Mouse (Mus musculus) c-Kit-negative CD71-positive TER-119-positive erythroid progenitor cells, embryonic 14.5 days (primary cell): Measurements from ENCODE around the gene Dpm2.

ENCODE experiments used
- DNase-seq: peaks from one replicate; pipeline ENCODE4 v3.0.0-alpha.2; 2013; ENCODE audit warnings: low read depth, low spot score

Gene Dpm2

DNA sequence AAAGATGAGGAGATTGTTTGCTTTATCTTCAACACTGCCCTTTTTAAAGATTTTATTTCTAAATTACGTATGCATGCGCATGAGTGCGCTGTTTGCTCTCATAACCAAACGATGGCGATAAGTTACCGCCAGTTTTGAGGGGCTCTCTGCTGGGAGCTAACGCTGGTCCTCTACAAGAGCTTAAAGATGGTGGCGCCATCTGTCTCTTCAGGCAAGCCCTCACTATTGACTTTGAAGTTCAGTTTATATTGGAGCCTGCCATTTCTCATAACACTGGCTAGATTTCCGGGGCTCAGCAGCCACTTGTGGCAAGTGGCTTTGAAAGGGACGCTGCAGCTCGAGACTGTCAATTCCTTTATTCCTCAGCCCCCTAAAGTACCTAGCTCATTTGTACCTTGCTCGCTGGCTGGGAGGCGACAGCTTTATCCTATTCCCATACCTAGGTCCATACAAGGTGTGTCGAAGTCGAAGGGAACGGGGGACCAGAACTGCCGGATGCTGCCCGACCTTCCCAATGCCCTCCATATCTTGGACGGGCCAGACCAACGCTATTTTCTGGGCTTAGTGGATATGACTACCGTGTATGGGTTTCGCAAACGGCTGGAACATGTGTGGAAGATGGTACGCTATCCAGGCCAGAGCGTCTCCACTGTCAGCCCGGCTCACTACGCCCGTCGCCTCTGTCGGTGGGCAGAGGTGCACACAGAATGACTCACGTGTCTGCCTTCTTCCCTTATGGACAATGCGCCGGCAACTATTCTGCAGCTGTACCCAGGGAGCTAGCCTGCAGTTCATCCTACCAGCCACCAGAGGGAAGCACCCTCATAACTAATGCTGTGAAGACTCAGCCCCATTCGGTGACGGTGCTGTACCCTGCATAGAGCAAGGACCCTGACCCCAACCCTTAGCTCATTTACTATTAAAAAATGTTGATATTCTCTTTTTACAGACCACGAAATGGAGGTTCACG is 12.5 kb downstream of the Dpm2 start:
- DNase-seq, result no peak

DNA sequence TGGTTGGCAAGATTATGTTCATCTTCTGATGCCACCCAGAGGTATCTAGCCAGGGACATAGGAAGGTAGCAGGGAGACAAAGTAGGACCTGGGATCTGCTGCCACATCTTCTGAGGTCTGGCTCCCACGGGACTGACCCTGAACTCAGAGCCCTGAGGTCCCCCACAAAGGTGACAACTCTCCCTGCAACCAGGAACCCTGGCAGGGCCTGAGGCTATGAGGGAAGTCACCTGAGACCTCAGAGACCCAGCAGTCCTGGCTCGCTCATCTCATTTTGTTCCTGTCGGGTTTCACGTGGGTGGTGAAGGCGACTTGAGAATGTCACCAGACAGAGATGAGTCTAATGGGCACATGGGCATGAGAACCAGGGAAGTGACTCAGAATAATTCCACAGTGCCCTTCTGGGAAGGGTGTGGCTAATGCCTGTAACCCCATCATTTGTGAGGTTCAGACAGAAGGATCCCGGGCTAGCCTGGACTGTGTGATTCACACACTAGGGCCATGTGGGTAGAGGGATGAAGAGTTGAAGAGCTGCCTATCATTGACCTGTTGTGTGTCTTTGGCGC is 14.6 kb downstream of the Dpm2 start:
- DNase-seq, result no peak

- peak; percentile 52 for DNase-seq
Observed at GRCm38 (mm10) chr2:32586871-32587351, 16.3 kb downstream of the Dpm2 start, which contains the start of gene St6galnac4. TSS of gene St6galnac4 (plus strand) at chr2:32587095.

GRCm38 (mm10) chr2:32587731-32588321 is 17.2 kb downstream of the Dpm2 start:
- DNase-seq, result no peak

DNA sequence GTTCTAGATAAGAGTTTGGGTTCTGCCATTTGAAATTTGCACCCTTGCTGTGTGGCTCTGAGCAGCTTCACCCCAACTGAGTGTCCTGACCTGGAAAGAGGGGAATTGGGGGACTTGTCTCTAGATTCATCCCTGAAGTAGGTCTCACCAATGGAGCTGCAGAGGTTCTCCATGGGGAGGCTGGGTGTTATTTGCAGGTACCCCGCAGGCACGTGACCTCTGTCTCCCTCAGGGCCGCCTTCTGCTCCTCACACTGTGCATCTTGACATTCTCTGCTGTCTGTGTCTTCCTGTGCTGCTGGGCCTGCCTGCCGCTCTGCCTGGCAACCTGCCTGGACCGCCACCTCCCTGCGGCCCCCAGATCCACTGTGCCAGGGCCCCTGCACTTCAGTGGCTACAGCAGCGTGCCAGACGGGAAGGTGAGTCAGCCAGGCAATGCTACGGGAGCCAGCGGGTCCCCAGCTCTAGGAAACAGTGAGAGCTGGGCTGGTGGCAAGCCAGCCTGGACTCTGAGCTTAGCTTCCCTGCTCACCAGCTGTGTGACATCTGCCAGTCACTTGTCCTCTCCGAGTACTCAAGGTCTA is 18.6 kb downstream of the Dpm2 start:
- DNase-seq, result no peak

DNA sequence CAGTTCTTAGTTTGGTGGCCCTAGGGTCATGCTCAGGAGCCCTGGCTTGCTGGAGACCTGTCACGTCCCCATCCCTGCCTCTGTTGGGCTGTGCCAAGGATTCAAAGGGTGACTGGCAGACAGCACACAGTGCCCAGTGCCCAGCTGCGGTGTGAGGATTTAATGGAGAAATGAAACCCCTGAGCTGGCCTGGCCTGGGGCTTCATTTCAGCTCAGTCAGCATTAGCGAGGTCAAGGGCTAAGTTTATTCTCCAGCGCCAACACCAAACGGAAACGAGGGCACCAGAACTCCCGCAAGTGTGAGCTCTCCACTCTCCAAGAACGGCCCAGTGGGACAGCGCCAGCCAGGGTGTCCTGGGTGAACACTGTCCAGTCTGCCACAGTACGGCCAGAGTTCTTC is 19.6 kb downstream of the Dpm2 start:
- no peak for DNase-seq

DNA sequence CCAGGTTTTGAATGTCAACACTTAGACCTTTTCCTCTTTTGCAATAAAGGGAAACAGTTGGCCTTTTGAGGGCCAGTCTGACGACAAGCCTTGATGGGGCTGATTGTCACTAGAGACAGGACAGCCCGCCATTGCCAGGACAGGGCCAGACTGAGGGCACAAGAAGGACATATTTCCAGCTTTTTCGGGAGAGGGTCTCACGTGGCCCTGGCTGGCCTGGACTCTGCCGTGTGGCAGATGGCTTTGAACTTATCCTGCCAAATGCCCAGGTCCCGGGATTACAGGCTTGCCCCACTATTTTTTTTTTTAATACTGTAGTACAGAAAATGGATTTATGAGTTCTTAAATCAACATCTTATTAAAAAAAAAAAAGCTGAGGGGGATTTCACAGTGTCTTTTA is 20.6 kb downstream of the Dpm2 start:
- DNase-seq, result no peak

- no peak for DNase-seq
Observed at GRCm38 (mm10) chr2:32596725-32597124, 26.1 kb downstream of the Dpm2 start.

- no peak for DNase-seq
Observed at GRCm38 (mm10) chr2:32597248-32597647, 26.6 kb downstream of the Dpm2 start.

DNA sequence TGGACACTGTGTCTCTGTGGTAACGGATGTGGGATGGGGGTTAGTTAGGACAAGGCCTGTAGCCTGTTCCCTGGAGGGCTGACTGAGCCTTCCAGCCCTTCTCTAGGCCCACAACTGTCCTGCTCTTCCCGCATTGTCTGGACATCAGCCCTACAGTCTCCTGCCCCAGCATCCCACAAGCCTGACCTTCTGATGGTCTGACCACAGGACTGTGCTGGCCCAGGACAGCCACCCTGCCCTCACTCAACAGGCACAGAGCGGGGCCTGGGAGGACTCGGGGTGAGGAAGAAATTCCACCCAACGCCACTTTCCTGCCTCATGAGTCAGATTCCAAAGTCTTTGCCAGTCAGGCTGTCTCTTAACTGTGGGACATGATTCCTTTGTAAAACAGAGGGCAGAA is 27.0 kb downstream of the Dpm2 start:
- DNase-seq, result no peak

DNA sequence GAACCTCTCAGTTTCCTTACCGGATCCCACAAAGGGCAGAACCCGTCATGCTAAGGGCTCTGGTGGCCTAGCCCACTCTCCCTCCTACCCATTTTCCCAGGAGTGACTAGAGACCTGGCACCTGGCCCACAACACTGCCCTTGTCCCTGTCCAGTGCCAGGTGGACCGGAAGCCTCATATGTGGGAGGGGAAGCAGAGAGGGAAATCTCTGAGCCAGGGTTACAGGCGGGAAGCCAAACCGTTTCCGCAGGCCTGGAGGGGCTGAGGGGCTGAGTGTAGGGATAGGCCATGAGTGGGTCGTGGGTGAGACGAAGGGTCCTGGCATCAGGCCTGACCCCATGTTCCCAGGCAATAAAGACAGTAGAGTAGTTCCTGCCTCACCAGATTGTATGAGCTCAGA is 27.8 kb downstream of the Dpm2 start:
- no peak for DNase-seq

GRCm38 (mm10) chr2:32599409-32599808 is 28.8 kb downstream of the Dpm2 start, which contains the start of gene St6galnac6:
TSS of gene St6galnac6 (plus strand) at chr2:32599709.
- DNase-seq, result no peak

DNA sequence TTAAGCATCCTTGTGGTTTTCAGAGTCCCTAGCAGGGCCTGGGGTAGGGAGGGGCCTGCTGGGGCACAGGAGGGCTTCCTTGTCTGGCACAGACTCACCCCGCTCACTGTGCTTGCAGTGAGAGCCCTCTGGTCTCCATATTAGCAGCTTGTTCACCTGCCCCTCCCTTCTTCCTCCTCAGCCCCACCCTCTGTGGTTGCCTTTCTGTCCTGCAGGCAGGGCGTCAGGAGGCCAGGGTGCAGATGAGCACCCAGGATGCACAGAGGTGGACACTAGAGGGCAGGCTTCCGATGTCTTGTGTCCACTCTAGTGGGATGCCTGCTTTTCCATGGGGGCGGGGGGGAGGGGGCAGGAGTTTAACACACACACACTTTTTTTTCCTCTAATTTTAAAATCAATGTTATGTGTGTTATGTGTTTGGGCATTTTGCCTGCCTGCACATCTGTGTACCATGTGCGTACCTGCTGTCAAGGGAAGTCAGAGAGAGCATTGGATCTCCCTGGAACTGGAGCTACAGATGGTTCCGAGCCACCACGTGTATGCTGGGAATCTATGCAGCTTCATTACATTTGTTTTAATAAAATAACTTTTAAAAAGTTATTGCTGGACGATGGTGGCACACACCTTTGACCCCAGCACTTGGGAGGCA is 30.9 kb downstream of the Dpm2 start:
- no peak for DNase-seq

GRCm38 (mm10) chr2:32602600-32603054 is 32.0 kb downstream of the Dpm2 start:
- DNase-seq, result peak; percentile 56

DNA sequence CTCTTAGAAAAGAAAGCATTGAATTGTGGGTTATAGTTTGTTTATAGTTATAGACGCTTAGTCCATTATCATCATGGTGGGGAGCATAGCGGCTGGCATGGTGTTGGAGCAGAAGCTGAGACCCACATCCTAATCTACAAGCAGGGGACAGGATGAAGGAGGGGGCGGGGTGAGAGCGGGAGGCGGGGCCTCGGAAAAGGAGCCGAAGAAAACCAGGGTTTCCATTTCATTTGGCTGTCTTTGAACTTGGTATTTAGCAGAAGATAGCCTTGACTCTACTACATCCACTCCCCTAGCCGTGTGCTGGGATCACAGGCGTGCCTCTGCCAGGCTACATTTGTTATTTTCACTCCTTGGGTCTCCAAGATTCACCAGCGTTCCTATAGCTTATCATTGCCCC is 34.0 kb downstream of the Dpm2 start:
- DNase-seq, result no peak

DNA sequence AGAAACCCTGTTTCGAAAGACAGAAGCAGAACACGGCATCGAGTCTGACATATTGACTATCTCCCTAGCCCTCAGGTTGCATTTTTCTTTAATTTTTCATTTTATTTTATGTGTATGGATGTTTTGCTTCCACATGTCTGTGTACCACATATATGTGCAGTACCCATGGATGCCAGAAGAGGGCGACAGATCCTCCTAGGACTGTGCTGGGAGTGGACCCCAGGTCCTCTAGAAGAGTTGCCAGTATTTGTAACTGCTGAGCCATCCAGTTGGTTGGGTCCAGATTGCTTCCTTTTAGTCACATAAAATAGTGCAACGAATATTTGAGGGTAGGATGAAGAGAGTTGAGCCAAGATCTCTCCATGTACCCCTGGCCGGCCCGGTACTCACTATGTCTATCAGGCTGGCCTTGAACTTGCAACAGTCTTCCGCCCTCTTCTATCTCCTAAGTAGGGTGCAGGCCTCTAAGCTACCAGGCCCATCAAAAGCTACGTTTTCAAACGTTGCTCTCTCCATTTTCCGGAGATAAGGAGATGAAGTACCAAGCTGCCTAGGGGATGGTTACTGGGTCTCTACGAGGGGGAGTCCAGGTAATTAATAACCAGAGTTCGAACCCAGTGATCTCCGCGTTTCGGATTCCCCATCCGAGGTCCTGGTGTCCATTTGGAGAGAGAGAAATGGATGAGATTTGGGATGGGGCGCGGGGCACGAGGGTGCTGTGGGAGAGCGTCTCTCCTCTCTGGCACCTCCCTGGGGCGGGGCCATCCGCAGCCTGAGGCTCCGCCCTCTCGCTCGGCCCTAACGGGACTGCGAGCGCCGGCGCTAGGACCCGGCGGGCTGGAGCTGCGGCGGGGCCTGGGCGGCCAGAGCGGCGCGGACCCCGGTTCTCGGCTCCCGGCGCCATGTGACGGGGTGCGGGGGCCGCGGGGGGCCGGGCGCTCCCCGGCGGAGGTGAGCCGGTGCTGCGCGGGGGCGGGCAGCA is 35.8 kb downstream of the Dpm2 start:
- peak; percentile 75 for DNase-seq

GRCm38 (mm10) chr2:32607262-32607947 is 36.7 kb downstream of the Dpm2 start:
- no peak for DNase-seq

GRCm38 (mm10) chr2:32608141-32608777 is 37.6 kb downstream of the Dpm2 start:
- DNase-seq, result no peak

GRCm38 (mm10) chr2:32608778-32609435 is 38.2 kb downstream of the Dpm2 start:
- no peak for DNase-seq
